Mouse (Mus musculus): ENCODE measurements around the gene Arhgap32.

Gene Arhgap32

GRCm38 (mm10) chr9:32137697-32138426, 21.9 kb downstream of the Arhgap32 start:
- DNase-seq: no peak

- no peak for DNase-seq
These were observed 22.7 kb downstream of the Arhgap32 start for GRCm38 (mm10) chr9:32138616-32139015.

- DNase-seq: peak in 1 of 2 experiments; percentile 29
These were observed 23.7 kb downstream of the Arhgap32 start for GRCm38 (mm10) chr9:32139641-32140040.

GRCm38 (mm10) chr9:32142834-32143233, 26.9 kb downstream of the Arhgap32 start:
- DNase-seq: no peak

GRCm38 (mm10) chr9:32143451-32143850, 27.5 kb downstream of the Arhgap32 start:
- no peak for DNase-seq

GRCm38 (mm10) chr9:32146257-32146996, 30.5 kb downstream of the Arhgap32 start:
- DNase-seq: peak in 1 of 2 experiments; percentile 5

- no peak for DNase-seq
These were observed 33.3 kb downstream of the Arhgap32 start for GRCm38 (mm10) chr9:32149241-32149640.

- DNase-seq: no peak
These were observed 34.1 kb downstream of the Arhgap32 start for GRCm38 (mm10) chr9:32149836-32150642.

GRCm38 (mm10) chr9:32154727-32155371, 38.9 kb downstream of the Arhgap32 start:
- no peak for DNase-seq

GRCm38 (mm10) chr9:32156706-32157105, 40.8 kb downstream of the Arhgap32 start:
- DNase-seq: peak; percentile 28 to 58

- no peak for DNase-seq
These were observed 41.3 kb downstream of the Arhgap32 start for GRCm38 (mm10) chr9:32157201-32157600.

GRCm38 (mm10) chr9:32158837-32159543, 43.1 kb downstream of the Arhgap32 start:
- DNase-seq: peak; percentile 73 to 85

GRCm38 (mm10) chr9:32159724-32160123, 43.8 kb downstream of the Arhgap32 start:
- no peak for DNase-seq

GRCm38 (mm10) chr9:32162792-32163191, 46.9 kb downstream of the Arhgap32 start:
- no peak for DNase-seq

GRCm38 (mm10) chr9:32163820-32164219, 47.9 kb downstream of the Arhgap32 start:
- peak in 1 of 2 experiments; percentile 38 for DNase-seq

GRCm38 (mm10) chr9:32168546-32169137, 52.7 kb downstream of the Arhgap32 start:
- DNase-seq: peak; percentile 80 to 82

- peak; percentile 51 to 86 for DNase-seq
These were observed 54.8 kb downstream of the Arhgap32 start for GRCm38 (mm10) chr9:32170713-32171112.

- DNase-seq: peak in 1 of 2 experiments; percentile 28
These were observed 60.7 kb downstream of the Arhgap32 start for GRCm38 (mm10) chr9:32176612-32177011.

GRCm38 (mm10) chr9:32181170-32181569, 65.2 kb downstream of the Arhgap32 start:
- no peak for DNase-seq

GRCm38 (mm10) chr9:32186489-32186888, 70.6 kb downstream of the Arhgap32 start:
- DNase-seq: peak; percentile 43 to 54

GRCm38 (mm10) chr9:32192295-32193073, 76.5 kb downstream of the Arhgap32 start:
- no peak for DNase-seq
